Mouse (Mus musculus): ENCODE data around the gene Ptrh1.

The Ptrh1 gene

GRCm38 (mm10) chr2:32775359-32776074 lies at the start of gene Ptrh1, which contains the start of gene Ttc16:
Gene Ptrh1 (plus strand): TSS chr2:32775786.
Gene Ttc16 (minus strand): TSS chr2:32775633.
- peak; percentile 98 for DNase-seq (ENCODE audit: low read depth, low spot score)

- DNase-seq (ENCODE audit: low read depth, low spot score): peak; percentile 98
These were observed 48.2 kb upstream of the Ptrh1 start for GRCm38 (mm10) chr2:32727435-32727834.

- no peak for DNase-seq (ENCODE audit: low read depth, low spot score)
These were observed 47.1 kb upstream of the Ptrh1 start for GRCm38 (mm10) chr2:32728463-32728862.

- no peak for DNase-seq (ENCODE audit: low read depth, low spot score)
These were observed 46.0 kb upstream of the Ptrh1 start for GRCm38 (mm10) chr2:32729547-32729946.

GRCm38 (mm10) chr2:32730854-32731253 lies 44.7 kb upstream of the Ptrh1 start:
- no peak for DNase-seq (ENCODE audit: low read depth, low spot score)

GRCm38 (mm10) chr2:32731911-32732310 lies 43.7 kb upstream of the Ptrh1 start:
- DNase-seq (ENCODE audit: low read depth, low spot score): no peak

GRCm38 (mm10) chr2:32732695-32733094 lies 42.9 kb upstream of the Ptrh1 start:
- DNase-seq (ENCODE audit: low read depth, low spot score): no peak

GRCm38 (mm10) chr2:32734480-32734879 lies 41.1 kb upstream of the Ptrh1 start:
- no peak for DNase-seq (ENCODE audit: low read depth, low spot score)

GRCm38 (mm10) chr2:32734933-32735332 lies 40.7 kb upstream of the Ptrh1 start:
- no peak for DNase-seq (ENCODE audit: low read depth, low spot score)

- no peak for DNase-seq (ENCODE audit: low read depth, low spot score)
These were observed 39.2 kb upstream of the Ptrh1 start for GRCm38 (mm10) chr2:32736306-32736829.

- DNase-seq (ENCODE audit: low read depth, low spot score): no peak
These were observed 38.6 kb upstream of the Ptrh1 start for GRCm38 (mm10) chr2:32737008-32737407.

GRCm38 (mm10) chr2:32739311-32739710 lies 36.3 kb upstream of the Ptrh1 start:
- no peak for DNase-seq (ENCODE audit: low read depth, low spot score)

GRCm38 (mm10) chr2:32740916-32741272 lies 34.7 kb upstream of the Ptrh1 start, which contains the start of gene 6330409D20Rik:
Gene 6330409D20Rik (minus strand): TSS chr2:32741016.
- no peak for DNase-seq (ENCODE audit: low read depth, low spot score)

GRCm38 (mm10) chr2:32741273-32742172 lies 34.1 kb upstream of the Ptrh1 start:
- peak; percentile 83 for DNase-seq (ENCODE audit: low read depth, low spot score)

GRCm38 (mm10) chr2:32742173-32742531 lies 33.4 kb upstream of the Ptrh1 start:
- DNase-seq (ENCODE audit: low read depth, low spot score): peak; percentile 97

- peak; percentile 42 for DNase-seq (ENCODE audit: low read depth, low spot score)
These were observed 31.2 kb upstream of the Ptrh1 start for GRCm38 (mm10) chr2:32744272-32744982.

- no peak for DNase-seq (ENCODE audit: low read depth, low spot score)
These were observed 26.5 kb upstream of the Ptrh1 start for GRCm38 (mm10) chr2:32749082-32749481.

GRCm38 (mm10) chr2:32750199-32750598 lies 25.4 kb upstream of the Ptrh1 start:
- DNase-seq (ENCODE audit: low read depth, low spot score): no peak

- no peak for DNase-seq (ENCODE audit: low read depth, low spot score)
These were observed 24.5 kb upstream of the Ptrh1 start for GRCm38 (mm10) chr2:32750887-32751664.

- DNase-seq (ENCODE audit: low read depth, low spot score): no peak
These were observed 23.9 kb upstream of the Ptrh1 start for GRCm38 (mm10) chr2:32751665-32752033.

GRCm38 (mm10) chr2:32752181-32752580 lies 23.4 kb upstream of the Ptrh1 start:
- DNase-seq (ENCODE audit: low read depth, low spot score): no peak
